Mouse (Mus musculus) G1E-ER4 (cell line): ENCODE measurements around the gene Bcs1l. TPM values are rescaled to one million over a fixed set of nuclear protein-coding genes. Genes with fewer than 3 reads are reported as not detected.

Experiments used
- GATA1 ChIP-seq: IDR thresholded peaks from one replicate; pipeline ENCODE4 v1.8.0; 2012; ENCODE audit warnings: low read length, inconsistent platforms
- polyA plus RNA-seq: library from polyadenylated mRNA; stranded (reverse); fragments of >175 nt; gene quantifications from 2 replicates; pipeline ENCODE4 v1.2.3, GENCODE M21; 2012

Bcs1l gene
- polyA plus RNA-seq, 1 experiment, result 4.5 TPM

- no peak for TF ChIP-seq GATA1
Measured at GRCm38 (mm10) chr1:74626076-74626475, 38.0 kb downstream of the Bcs1l start.

DNA sequence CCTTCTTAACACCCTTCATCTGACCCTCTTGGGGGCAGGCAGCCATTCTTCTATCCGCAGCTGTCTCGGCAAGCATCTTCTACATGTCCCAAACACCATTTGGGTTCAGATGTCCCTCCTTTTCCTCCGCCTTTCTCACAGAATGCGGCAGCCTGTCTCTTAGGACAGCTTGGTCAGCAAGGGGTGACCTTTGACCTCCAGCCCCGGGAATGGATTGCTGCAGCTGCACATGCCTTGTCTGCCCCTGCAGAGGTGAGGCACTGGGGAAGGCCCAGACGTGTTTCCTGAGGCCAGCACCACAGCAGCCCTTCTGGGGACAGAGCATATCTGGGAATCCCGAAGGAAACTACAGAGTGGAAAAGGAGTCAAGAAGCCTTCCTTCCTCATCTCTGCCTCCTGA lies 39.9 kb downstream of the Bcs1l start:
- TF ChIP-seq GATA1, result no peak

DNA sequence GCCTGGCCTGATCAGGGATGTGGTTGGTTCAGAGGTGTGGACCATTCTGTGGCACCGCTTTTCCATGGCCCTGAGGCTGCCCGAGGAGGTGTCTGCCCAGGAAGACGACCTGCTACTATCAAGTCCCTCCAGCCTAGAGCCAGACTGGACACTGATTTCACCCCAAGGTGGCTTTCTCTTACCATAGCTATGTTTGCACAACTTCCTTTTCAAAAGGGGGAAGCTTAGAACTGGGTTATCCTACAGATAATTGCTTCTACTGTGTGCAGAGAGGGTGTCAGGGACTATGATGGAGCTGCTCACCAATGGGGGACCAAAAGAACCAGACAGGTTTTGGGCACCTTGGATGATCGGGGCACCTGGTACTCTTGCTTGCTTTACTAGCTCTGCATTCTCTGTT lies 44.6 kb downstream of the Bcs1l start:
- no peak for TF ChIP-seq GATA1

Other genes with a start within 250 kb of the Bcs1l start
- not detected in 2 replicates for gene Catip, start 226.2 kb upstream of the Bcs1l start, polyA plus RNA-seq
- gene Slc11a1, start 213.1 kb upstream of the Bcs1l start, polyA plus RNA-seq, result not detected in 2 replicates
- gene Ctdsp1, start 196.8 kb upstream of the Bcs1l start, polyA plus RNA-seq, result 342 and 395 TPM in 2 replicates
- gene Vil1, start 178.9 kb upstream of the Bcs1l start, polyA plus RNA-seq, result 0.11 and 0.22 TPM in 2 replicates
- gene Cnot9, start 82.2 kb upstream of the Bcs1l start, polyA plus RNA-seq, result 34.8 and 35.0 TPM in 2 replicates
- not detected in 2 replicates for gene Plcd4, start 45.4 kb upstream of the Bcs1l start, polyA plus RNA-seq
- 3.4 and 8.5 TPM in 2 replicates for gene Usp37, start 44.0 kb upstream of the Bcs1l start, polyA plus RNA-seq
- 10.5 and 13.2 TPM in 2 replicates for gene Zfp142, start within 50 bp of the Bcs1l start, polyA plus RNA-seq
- gene Rnf25, start 13.1 kb downstream of the Bcs1l start, polyA plus RNA-seq, result 24.2 and 27.0 TPM in 2 replicates
- 0.05 and 0.21 TPM in 2 replicates for gene Stk36, start 13.2 kb downstream of the Bcs1l start, polyA plus RNA-seq
- gene Ttll4, start 73.5 kb downstream of the Bcs1l start, polyA plus RNA-seq, result 21.4 and 35.0 TPM in 2 replicates
- not detected in 2 replicates for gene Cyp27a1, start 125.3 kb downstream of the Bcs1l start, polyA plus RNA-seq
- not detected in 2 replicates for gene Prkag3, start 160.9 kb downstream of the Bcs1l start, polyA plus RNA-seq
- gene Wnt6, start 183.6 kb downstream of the Bcs1l start, polyA plus RNA-seq, result not detected in 2 replicates
- gene Wnt10a, start 203.2 kb downstream of the Bcs1l start, polyA plus RNA-seq, result not detected in 2 replicates